Mouse (Mus musculus) testis, adult 2 months (tissue): Measurements from ENCODE around the gene Ddr2. TPM values are rescaled to one million over a fixed set of nuclear protein-coding genes. Genes with fewer than 3 reads are reported as not detected.

Experiments used
- H3K27ac ChIP-seq: fragments of 200-500 bp; 2 replicates; pipeline ENCODE4 v1.5.1; 2012; ENCODE audit warnings: low read depth, low read length; ENCODE audit not compliant: control insufficient read depth, insufficient read depth
- H3K27me3 ChIP-seq: fragments of 200-500 bp; 2 replicates; pipeline ENCODE4 v1.6.1; 2012; ENCODE audit warnings: mild to moderate bottlenecking, low read length, moderate library complexity; ENCODE audit not compliant: control insufficient read depth, insufficient read depth
- H3K36me3 ChIP-seq: fragments of 200-500 bp; 2 replicates; pipeline ENCODE4 v1.6.1; 2012; ENCODE audit warnings: mild to moderate bottlenecking, low read length; ENCODE audit not compliant: control insufficient read depth, insufficient read depth
- H3K4me1 ChIP-seq: fragments of 200-500 bp; 2 replicates; pipeline ENCODE4 v1.6.1; 2012; ENCODE audit warnings: low read length; ENCODE audit not compliant: control insufficient read depth, insufficient read depth
- H3K4me3 ChIP-seq: fragments of 200-500 bp; 2 replicates; pipeline ENCODE4 v1.5.1; 2012; ENCODE audit warnings: low read depth, mild to moderate bottlenecking, low read length, moderate library complexity, mixed read lengths; ENCODE audit not compliant: control insufficient read depth
- CTCF ChIP-seq: fragments of 200-500 bp; IDR thresholded peaks from 2 replicates; pipeline ENCODE4 v1.5.1; 2012; ENCODE audit warnings: low read depth, mild to moderate bottlenecking, inconsistent platforms, low read length, moderate library complexity; ENCODE audit not compliant: control insufficient read depth, insufficient read depth, insufficient replicate concordance
- POLR2A ChIP-seq: fragments of 200-500 bp; IDR thresholded peaks from 2 replicates; pipeline ENCODE4 v1.6.1; 2012; ENCODE audit warnings: low read depth, mild to moderate bottlenecking, inconsistent platforms, low read length, moderate library complexity; ENCODE audit not compliant: control insufficient read depth
- polyA plus RNA-seq: library from polyadenylated mRNA; depleted of rRNA; stranded (reverse); fragments of >200 nt; gene quantifications from 2 replicates; pipeline ENCODE4 v1.2.3, GENCODE M21; 2012

Gene Ddr2
- polyA plus RNA-seq, 1 experiment: 1.8 TPM

GRCm38 (mm10) chr1:170052469-170053065, 58.0 kb downstream of the Ddr2 start:
- Histone ChIP-seq H3K27ac (no peak overlapping the region), H3K36me3 (no peaks in the 10 kb centered on the region), H3K4me3 (no peak overlapping the region), H3K27me3 (no peaks in the 10 kb centered on the region), H3K4me1 (no peaks in the 10 kb centered on the region)
- no peak for TF ChIP-seq POLR2A

- TF ChIP-seq CTCF (no peak), POLR2A (no peak)
- H3K27me3 ChIP-seq: no peaks in the 10 kb centered on the region
- H3K27ac ChIP-seq: no peak overlapping the region
- H3K36me3 ChIP-seq: no peaks in the 10 kb centered on the region
- H3K4me3 ChIP-seq: no peak overlapping the region
- H3K4me1 ChIP-seq: no peaks in the 10 kb centered on the region
Observed at GRCm38 (mm10) chr1:170051631-170052177, 58.9 kb downstream of the Ddr2 start.

GRCm38 (mm10) chr1:170048434-170048833, 62.1 kb downstream of the Ddr2 start:
- Histone ChIP-seq H3K4me1 (no peaks in the 10 kb centered on the region), H3K27me3 (no peaks in the 10 kb centered on the region), H3K27ac (no peak overlapping the region), H3K4me3 (no peak overlapping the region), H3K36me3 (no peaks in the 10 kb centered on the region)
- TF ChIP-seq POLR2A: no peak
- TF ChIP-seq CTCF: no peak

- H3K27ac ChIP-seq: no peak overlapping the region
- no peaks in the 10 kb centered on the region for H3K4me1 ChIP-seq
- TF ChIP-seq POLR2A: no peak
- no peak for TF ChIP-seq CTCF
- no peaks in the 10 kb centered on the region for H3K36me3 ChIP-seq
- no peak overlapping the region for H3K4me3 ChIP-seq
- H3K27me3 ChIP-seq: no peaks in the 10 kb centered on the region
Observed at GRCm38 (mm10) chr1:170044726-170045471, 65.7 kb downstream of the Ddr2 start.

DNA sequence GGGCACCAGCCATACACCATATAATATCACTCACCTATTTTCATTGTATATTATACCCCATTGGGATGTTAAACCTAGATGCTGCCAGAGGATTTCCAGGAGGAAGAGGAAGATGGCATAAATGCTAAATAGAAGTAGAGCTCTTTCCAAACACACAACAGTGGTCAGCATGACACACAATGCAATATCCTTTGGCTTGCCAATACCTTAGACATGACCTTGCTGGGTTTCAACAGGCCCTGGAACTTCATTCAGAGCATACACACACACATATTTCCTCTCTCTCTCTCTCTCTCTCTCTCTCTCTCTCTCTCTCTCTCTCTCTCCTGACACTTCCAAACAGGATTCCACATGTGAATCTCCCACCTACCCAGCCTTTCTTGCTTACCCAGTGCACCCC, 66.8 kb downstream of the Ddr2 start:
- TF ChIP-seq CTCF (no peak), POLR2A (no peak)
- Histone ChIP-seq H3K36me3 (no peaks in the 10 kb centered on the region), H3K4me1 (no peaks in the 10 kb centered on the region), H3K4me3 (no peak overlapping the region), H3K27me3 (no peaks in the 10 kb centered on the region), H3K27ac (no peak overlapping the region)

GRCm38 (mm10) chr1:170042996-170043395, 67.6 kb downstream of the Ddr2 start:
- no peak for TF ChIP-seq POLR2A
- no peak for TF ChIP-seq CTCF
- no peaks in the 10 kb centered on the region for H3K36me3 ChIP-seq
- no peaks in the 10 kb centered on the region for H3K27me3 ChIP-seq
- no peak overlapping the region for H3K4me3 ChIP-seq
- H3K4me1 ChIP-seq: no peaks in the 10 kb centered on the region
- no peak overlapping the region for H3K27ac ChIP-seq

DNA sequence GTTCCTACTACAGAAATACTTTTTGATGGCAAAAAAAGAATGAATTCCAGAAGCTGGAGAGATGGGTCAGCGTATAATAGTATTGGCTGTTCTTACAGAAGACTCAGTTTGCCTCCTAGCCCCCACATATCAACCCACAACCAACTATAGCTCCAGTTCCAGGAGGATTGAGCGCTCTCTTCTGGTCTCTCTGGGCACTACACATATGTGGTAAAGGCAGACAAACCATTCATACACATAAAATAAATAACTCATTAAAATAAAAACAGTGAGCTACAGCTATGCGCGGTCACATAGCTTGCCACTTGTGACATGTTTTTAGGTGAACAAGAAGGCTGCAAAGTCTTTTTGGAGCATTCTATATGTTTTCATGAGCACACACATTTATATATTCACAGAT, 71.2 kb downstream of the Ddr2 start:
- TF ChIP-seq CTCF (no peak), POLR2A (no peak)
- Histone ChIP-seq H3K27me3 (no peaks in the 10 kb centered on the region), H3K27ac (no peak overlapping the region), H3K4me3 (no peak overlapping the region), H3K4me1 (no peaks in the 10 kb centered on the region), H3K36me3 (no peaks in the 10 kb centered on the region)
